Comparison of ENCODE assay signal across 12 mouse cellular contexts in genomic region chr7:139366549-139366948, GRCm38 (mm10). TPM values are rescaled to one million over a fixed set of nuclear protein-coding genes. Genes with fewer than 3 reads are reported as not detected.
A peak's percentile ranks its signal among the peaks of the same experiment; 100 is the strongest.
DNase-seq lines count a peak whose midpoint lies in the region; ATAC-seq lines count a peak whose summit lies in the region.
"Had no signal": no experiment of that assay in that cellular context is flagged by ENCODE, and none has a peak within 500 bp of the region (broad histone marks: within the 10 kb centered on the region; RNA-seq: fewer than 3 reads in every experiment).

No protein-coding gene starts in this region.

- 34% methylated on average over 4 of the region's 4 CpGs for WGBS in heart, embryonic 15.5 days

- H3K9me3 ChIP-seq in megakaryocyte, embryonic 14.5 days = no peaks in the 10 kb centered on the region
- no peaks in the 10 kb centered on the region for H3K9me3 ChIP-seq in heart, embryonic 15.5 days (replicated peaks)
- H3K9me3 ChIP-seq: forebrain, embryonic 12.5 days; hindbrain, embryonic 15.5 days had no signal

- H3K36me3 ChIP-seq in megakaryocyte, embryonic 14.5 days (replicated peaks; ENCODE audit: low read length) = no peaks in the 10 kb centered on the region
- no peaks in the 10 kb centered on the region for H3K36me3 ChIP-seq in heart, embryonic 15.5 days
- H3K36me3 ChIP-seq: forebrain, embryonic 12.5 days; G1E; hindbrain, embryonic 15.5 days had no signal

- no peak overlapping the region for H3K9ac ChIP-seq in heart, embryonic 15.5 days
- H3K9ac ChIP-seq: forebrain, embryonic 12.5 days; hindbrain, embryonic 15.5 days had no signal

- peak overlapping the region; percentile 2 for H3K4me3 ChIP-seq in megakaryocyte, embryonic 14.5 days (replicated peaks)
- no peak overlapping the region for H3K4me3 ChIP-seq in heart, embryonic 15.5 days
- H3K4me3 ChIP-seq: forebrain, embryonic 12.5 days; hindbrain, embryonic 15.5 days had no signal

- H3K27ac ChIP-seq in heart, embryonic 15.5 days = peak overlapping the region; percentile 94
- H3K27ac ChIP-seq: forebrain, embryonic 12.5 days; hindbrain, embryonic 15.5 days; macrophage had no signal

- H3K4me1 ChIP-seq in megakaryocyte, embryonic 14.5 days = peaks cover 100% of the 10 kb centered on the region
- peaks cover 85% of the 10 kb centered on the region for H3K4me1 ChIP-seq in heart, embryonic 15.5 days (replicated peaks)

- no peaks in the 10 kb centered on the region for H3K27me3 ChIP-seq in megakaryocyte, embryonic 14.5 days (replicated peaks)
- H3K27me3 ChIP-seq in heart, embryonic 15.5 days = no peaks in the 10 kb centered on the region
- H3K27me3 ChIP-seq: forebrain, embryonic 12.5 days; hindbrain, embryonic 15.5 days had no signal

- no peak overlapping the region for H3K4me2 ChIP-seq in heart, embryonic 15.5 days
- H3K4me2 ChIP-seq: forebrain, embryonic 12.5 days; hindbrain, embryonic 15.5 days had no signal

- no peak for ATAC-seq in megakaryocyte, adult 5-6 weeks (ENCODE audit: poor library complexity, severe bottlenecking)
- ATAC-seq in heart, embryonic 15.5 days (replicated peaks; ENCODE audit: insufficient number of reproducible peaks, insufficient read depth, low FRiP score, low read depth) = no peak

- DNase-seq in kidney, postnatal 36 days = peak; percentile 69 to 83
- no peak for DNase-seq in cerebellum, adult 18-20 months
- no peak for DNase-seq in left cerebral cortex, adult 18-20 months (ENCODE audit: low spot score in 2 of 2)
- no peak for DNase-seq in right cerebral cortex, postnatal 25 days
- DNase-seq: thymus, postnatal 25 days had no signal

RNA-seq across cellular contexts. Expression of gene Inpp5a, which starts 22.4 kb away (rescaled TPM):
- polyA plus RNA-seq in megakaryocyte, embryonic 14.5 days (2012; ENCODE audit: insufficient read depth, low replicate concordance) = 95.0 and 304 TPM in 2 replicates
- 11.4 and 11.9 TPM in 2 replicates for total RNA-seq in megakaryocyte, adult 5-6 weeks (2015)
- 7.6 and 10.5 TPM in 2 replicates for total RNA-seq in megakaryocyte, adult 5-6 weeks (2017)
- 53.4 and 58.4 TPM in 2 replicates for polyA plus RNA-seq in heart, embryonic 15.5 days (2015; fragmentation: Nextera tagmentation; extraction: Ambion mirVana)
- total RNA-seq in left cerebral cortex, adult 18-20 months (2021) = 10 to 100 TPM; 60.0 to 61.8 TPM

Comparison
In these comparisons a context has a peak if more than half of its experiments do, and no peak if none do; other contexts are left out.
1. DNase-seq: peak in kidney, postnatal 36 days (2 of 2); none in cerebellum, adult 18-20 months (0 of 2), left cerebral cortex, adult 18-20 months (0 of 2) and right cerebral cortex, postnatal 25 days (single experiment).
2. RNA of gene Inpp5a, which starts 22.4 kb away (total RNA-seq): 60.0 to 61.8 TPM in left cerebral cortex, adult 18-20 months; 7.6 to 11.9 TPM in megakaryocyte, adult 5-6 weeks; every median in the first group is over 4 times any median in the second.